Comparison of ENCODE assay signal across 8 mouse cellular contexts in genomic region chr4:43630030-43630581, GRCm38 (mm10). TPM values are rescaled to one million over a fixed set of nuclear protein-coding genes. Genes with fewer than 3 reads are reported as not detected.
A peak's percentile ranks its signal among the peaks of the same experiment; 100 is the strongest.
DNase-seq lines count a peak whose midpoint lies in the region; ATAC-seq lines count a peak whose summit lies in the region.

No protein-coding gene starts in this region.

- peaks cover 10% of the 10 kb centered on the region for H3K9me3 ChIP-seq in embryonic facial prominence, embryonic 12.5 days
- peaks cover 5% of the 10 kb centered on the region for H3K9me3 ChIP-seq in limb, embryonic 10.5 days (replicated peaks)
- peaks cover 3% of the 10 kb centered on the region; the same call in 1 of the 2 replicates for H3K9me3 ChIP-seq in midbrain, embryonic 14.5 days (ENCODE audit: control insufficient read depth, low read length)

- peaks cover 29% of the 10 kb centered on the region for H3K4me1 ChIP-seq in embryonic facial prominence, embryonic 12.5 days
- H3K4me1 ChIP-seq in limb, embryonic 10.5 days = peaks cover 32% of the 10 kb centered on the region
- peaks cover 28% of the 10 kb centered on the region for H3K4me1 ChIP-seq in midbrain, embryonic 14.5 days (ENCODE audit: control insufficient read depth, insufficient read depth, low read length)

- H3K4me3 ChIP-seq in embryonic facial prominence, embryonic 12.5 days = no peak overlapping the region
- 0 out of 2 replicates have a peak overlapping the region, but pooled peaks have one; percentile 10 for H3K4me3 ChIP-seq in limb, embryonic 10.5 days
- H3K4me3 ChIP-seq in midbrain, embryonic 14.5 days (replicated peaks; ENCODE audit: low read depth, low read length) = no peak overlapping the region; the same call in 1 of the 2 replicates

- no peak overlapping the region for H3K9ac ChIP-seq in embryonic facial prominence, embryonic 12.5 days
- 0 out of 2 replicates have a peak overlapping the region, but pooled peaks have one; percentile 4 for H3K9ac ChIP-seq in midbrain, embryonic 14.5 days (replicated peaks; ENCODE audit: low read length)

- ATAC-seq in embryonic facial prominence, embryonic 12.5 days (ENCODE audit: insufficient number of reproducible peaks, insufficient read depth, low FRiP score, low TSS enrichment) = 0 out of 2 replicates have a peak, but pooled peaks have one; percentile 23
- ATAC-seq in midbrain, embryonic 14.5 days (ENCODE audit: low FRiP score, low TSS enrichment) = peak; percentile 63

- H3K27ac ChIP-seq in embryonic facial prominence, embryonic 12.5 days = peak overlapping the region; percentile 83; the same call in 1 of the 2 replicates
- H3K27ac ChIP-seq in limb, embryonic 10.5 days = no peak overlapping the region
- H3K27ac ChIP-seq in midbrain, embryonic 14.5 days (replicated peaks; ENCODE audit: low read depth, low read length) = peak overlapping the region; percentile 88

- peak overlapping the region; percentile 28 for H3K4me2 ChIP-seq in embryonic facial prominence, embryonic 12.5 days (replicated peaks)
- peak overlapping the region; percentile 39 for H3K4me2 ChIP-seq in midbrain, embryonic 14.5 days (ENCODE audit: low read length)

- DNase-seq in urinary bladder, adult 18-20 months (ENCODE audit: low spot score in 2 of 2) = peak; percentile 56 to 69
- no peak for DNase-seq in urinary bladder, postnatal 10 days (ENCODE audit: low spot score)
- DNase-seq in heart, adult 18-20 months = peak; percentile 89 to 91
- DNase-seq in kidney, adult 18-20 months = peak; percentile 84
- DNase-seq in limb, embryonic 10.5 days (ENCODE audit: low spot score) = peak; percentile 74
- peak; percentile 95 for DNase-seq in midbrain, embryonic 14.5 days
- peak; percentile 50 for DNase-seq in spleen, adult 12 weeks (ENCODE audit: low spot score)

- H3K27me3 ChIP-seq in embryonic facial prominence, embryonic 12.5 days = peaks cover 5% of the 10 kb centered on the region; the same call in 1 of the 2 replicates
- H3K27me3 ChIP-seq in limb, embryonic 10.5 days (ENCODE audit: low read depth, poor library complexity, severe bottlenecking) = peaks cover 28% of the 10 kb centered on the region
- no peaks in the 10 kb centered on the region for H3K27me3 ChIP-seq in midbrain, embryonic 14.5 days (ENCODE audit: control insufficient read depth, insufficient read depth, low read length)

- H3K36me3 ChIP-seq in embryonic facial prominence, embryonic 12.5 days = no peaks in the 10 kb centered on the region
- no peaks in the 10 kb centered on the region for H3K36me3 ChIP-seq in limb, embryonic 10.5 days
- no peaks in the 10 kb centered on the region for H3K36me3 ChIP-seq in midbrain, embryonic 14.5 days (ENCODE audit: control insufficient read depth, insufficient read depth, low read length)

- 5% methylated on average over 5 of the region's 5 CpGs for WGBS in embryonic facial prominence, embryonic 12.5 days
- WGBS in limb, embryonic 10.5 days = 9% methylated on average over 5 of the region's 5 CpGs
- WGBS in midbrain, embryonic 14.5 days = 0% methylated on average over 5 of the region's 5 CpGs

RNA-seq across cellular contexts. Expression of gene Npr2, which starts 1.6 kb away (rescaled TPM):
- polyA plus RNA-seq in embryonic facial prominence, embryonic 12.5 days (2016; fragmentation: Nextera tagmentation; extraction: Ambion mirVana) = 25.1 and 29.7 TPM in 2 replicates
- 10 to 100 TPM; 39.7 to 42.1 TPM for total RNA-seq in heart, adult 18-20 months (2021)
- polyA plus RNA-seq in limb, embryonic 10.5 days (2016; fragmentation: Nextera tagmentation; extraction: Ambion mirVana) = 2.8 and 4.8 TPM in 2 replicates
- polyA plus RNA-seq in midbrain, embryonic 14.5 days (2014; fragmentation: Nextera tagmentation; extraction: Ambion mirVana) = 15.1 and 16.2 TPM in 2 replicates

RNA-seq across cellular contexts. Expression of gene Spag8, which starts 23.3 kb away (rescaled TPM):
- 1.8 and 1.9 TPM in 2 replicates for polyA plus RNA-seq in embryonic facial prominence, embryonic 12.5 days (2016; fragmentation: Nextera tagmentation; extraction: Ambion mirVana)
- total RNA-seq in heart, adult 18-20 months (2021) = not detected
- 1.0 and 1.2 TPM in 2 replicates for polyA plus RNA-seq in limb, embryonic 10.5 days (2016; fragmentation: Nextera tagmentation; extraction: Ambion mirVana)
- polyA plus RNA-seq in midbrain, embryonic 14.5 days (2014; fragmentation: Nextera tagmentation; extraction: Ambion mirVana) = 5.1 and 5.8 TPM in 2 replicates

RNA-seq across cellular contexts. Expression of gene Hint2, which starts 26.2 kb away (rescaled TPM):
- polyA plus RNA-seq in embryonic facial prominence, embryonic 12.5 days (2016; fragmentation: Nextera tagmentation; extraction: Ambion mirVana) = 79.3 and 85.8 TPM in 2 replicates
- total RNA-seq in heart, adult 18-20 months (2021) = 100 to 1,000 TPM; 163 to 173 TPM
- 61.9 and 66.4 TPM in 2 replicates for polyA plus RNA-seq in limb, embryonic 10.5 days (2016; fragmentation: Nextera tagmentation; extraction: Ambion mirVana)
- 68.8 and 81.3 TPM in 2 replicates for polyA plus RNA-seq in midbrain, embryonic 14.5 days (2014; fragmentation: Nextera tagmentation; extraction: Ambion mirVana)

RNA-seq across cellular contexts. Expression of gene Tmem8b, which starts 38.7 kb away (rescaled TPM):
- polyA plus RNA-seq in embryonic facial prominence, embryonic 12.5 days (2016; fragmentation: Nextera tagmentation; extraction: Ambion mirVana) = 7.7 and 8.4 TPM in 2 replicates
- total RNA-seq in heart, adult 18-20 months (2021) = 10 to 100 TPM; 20.0 to 21.0 TPM
- polyA plus RNA-seq in limb, embryonic 10.5 days (2016; fragmentation: Nextera tagmentation; extraction: Ambion mirVana) = 2.2 and 3.4 TPM in 2 replicates
- 11.2 and 13.3 TPM in 2 replicates for polyA plus RNA-seq in midbrain, embryonic 14.5 days (2014; fragmentation: Nextera tagmentation; extraction: Ambion mirVana)

RNA-seq across cellular contexts. Expression of gene Fam221b, which starts 38.8 kb away (rescaled TPM):
- 2.4 and 2.6 TPM in 2 replicates for polyA plus RNA-seq in embryonic facial prominence, embryonic 12.5 days (2016; fragmentation: Nextera tagmentation; extraction: Ambion mirVana)
- under 1 TPM; 0.15 to 0.28 TPM for total RNA-seq in heart, adult 18-20 months (2021)
- 1.6 and 1.7 TPM in 2 replicates for polyA plus RNA-seq in limb, embryonic 10.5 days (2016; fragmentation: Nextera tagmentation; extraction: Ambion mirVana)
- polyA plus RNA-seq in midbrain, embryonic 14.5 days (2014; fragmentation: Nextera tagmentation; extraction: Ambion mirVana) = 2.7 and 2.9 TPM in 2 replicates
